Mouse (Mus musculus) MEL (cell line): ENCODE results near the gene Ppp1r37.

ENCODE experiments used
- CHD2 ChIP-seq: IDR thresholded peaks from 2 replicates; pipeline ENCODE4 v1.6.1; 2011; ENCODE audit warnings: low read length, improper control_type of control experiment
- CTCF ChIP-seq, 3 experiments: IDR thresholded peaks in 2 of 3; conservative IDR thresholded peaks in 1 of 3; 2 replicates each; pipeline ENCODE4 v1.5.1; 2011 to 2012; ENCODE audit warnings: low read length in 3 of 3, low read depth in 2 of 3, mild to moderate bottlenecking in 2 of 3, improper control_type of control experiment in 1 of 3, inconsistent platforms in 1 of 3, mixed read lengths in 1 of 3, moderate library complexity in 1 of 3; ENCODE audit not compliant: control insufficient read depth in 1 of 3, insufficient read depth in 1 of 3, poor library complexity in 1 of 3, severe bottlenecking in 1 of 3
- E2F4 ChIP-seq: IDR thresholded peaks from 2 replicates; pipeline ENCODE4 v1.6.1; 2011; ENCODE audit warnings: low read depth, low read length, improper control_type of control experiment, borderline replicate concordance
- ETS1 ChIP-seq: IDR thresholded peaks from 2 replicates; pipeline ENCODE4 v1.6.1; 2012; ENCODE audit warnings: low read depth, mild to moderate bottlenecking, inconsistent platforms, low read length, improper control_type of control experiment, moderate library complexity
- GABPA ChIP-seq: IDR thresholded peaks from 2 replicates; pipeline ENCODE4 v1.6.1; 2012; ENCODE audit warnings: low read depth, mild to moderate bottlenecking, inconsistent platforms, low read length, improper control_type of control experiment, moderate library complexity
- KAT2A ChIP-seq: conservative IDR thresholded peaks from 2 replicates; pipeline ENCODE4 v1.6.1; 2012; ENCODE audit warnings: low read depth, low read length, improper control_type of control experiment, inconsistent platforms
- MAFK ChIP-seq: IDR thresholded peaks from 2 replicates; pipeline ENCODE4 v1.6.1; 2011; ENCODE audit warnings: low read depth, mild to moderate bottlenecking, low read length, improper control_type of control experiment, borderline replicate concordance
- MAZ ChIP-seq: IDR thresholded peaks from 2 replicates; pipeline ENCODE4 v1.6.1; 2012; ENCODE audit warnings: low read depth, mild to moderate bottlenecking, inconsistent platforms, low read length, improper control_type of control experiment
- NELFE ChIP-seq: IDR thresholded peaks from 2 replicates; pipeline ENCODE4 v1.6.1; 2011; ENCODE audit warnings: low read depth, low read length, improper control_type of control experiment
- POLR2A ChIP-seq, 2 experiments: IDR thresholded peaks; 2 replicates each; pipeline ENCODE4 v1.6.1; 2011 to 2012; ENCODE audit warnings: low read length in 2 of 2, mild to moderate bottlenecking in 2 of 2, control low read depth in 1 of 2, improper control_type of control experiment in 1 of 2, low read depth in 1 of 2, moderate library complexity in 1 of 2; ENCODE audit not compliant: control insufficient read depth in 1 of 2, insufficient read depth in 1 of 2, poor library complexity in 1 of 2
- RAD21 ChIP-seq: IDR thresholded peaks from 2 replicates; pipeline ENCODE4 v1.6.1; 2011; ENCODE audit warnings: mild to moderate bottlenecking, low read depth, low read length, improper control_type of control experiment
- SIN3A ChIP-seq: IDR thresholded peaks from 2 replicates; pipeline ENCODE4 v1.6.1; 2012; ENCODE audit warnings: low read length, improper control_type of control experiment, inconsistent platforms
- UBTF ChIP-seq: IDR thresholded peaks from 2 replicates; pipeline ENCODE4 v1.6.1; 2012; ENCODE audit warnings: low read depth, mild to moderate bottlenecking, inconsistent platforms, low read length, improper control_type of control experiment, moderate library complexity, borderline replicate concordance; ENCODE audit not compliant: insufficient read depth
- USF1 ChIP-seq: IDR thresholded peaks from 2 replicates; pipeline ENCODE4 v1.6.1; 2014; ENCODE audit warnings: low read depth, mild to moderate bottlenecking, inconsistent platforms, low read length, improper control_type of control experiment, moderate library complexity

GRCm38 (mm10) chr7:19523757-19524419 is 39.0 kb downstream of the Ppp1r37 start:
- TF ChIP-seq CTCF (IDR thresholded peaks at IDR 0.05 in 2 of 3, conservative IDR thresholded peaks at IDR 0.05 in 1 of 3; ENCODE audit: control insufficient read depth in 1 of 3, insufficient read depth in 1 of 3, low read depth in 2 of 3, low read length in 3 of 3, poor library complexity in 1 of 3, severe bottlenecking in 1 of 3) = no peak
- no peak for TF ChIP-seq GABPA
- no peak for TF ChIP-seq RAD21
- TF ChIP-seq E2F4 = no peak
- no peak for TF ChIP-seq MAZ
- no peak for TF ChIP-seq SIN3A
- no peak for TF ChIP-seq CHD2
- no peak for TF ChIP-seq UBTF
- TF ChIP-seq ETS1 = no peak
- no peak for TF ChIP-seq POLR2A (IDR thresholded peaks at IDR 0.05; ENCODE audit: control insufficient read depth in 1 of 2, insufficient read depth in 1 of 2, low read depth in 1 of 2, low read length in 2 of 2, poor library complexity in 1 of 2)
- TF ChIP-seq NELFE = no peak
- no peak for TF ChIP-seq USF1
- no peak for TF ChIP-seq KAT2A
- no peak for TF ChIP-seq MAFK
